7 mouse cellular contexts compared by ENCODE assay signal in genomic region chr5:142319268-142319667, GRCm38 (mm10).
A peak's percentile ranks its signal among the peaks of the same experiment; 100 is the strongest.
DNase-seq lines count a peak whose midpoint lies in the region; ATAC-seq lines count a peak whose summit lies in the region.

No protein-coding gene starts in this region.

- no peak overlapping the region for H3K4me3 ChIP-seq in hindbrain, embryonic 16.5 days (ENCODE audit: low read length)

- H3K4me2 ChIP-seq in hindbrain, embryonic 16.5 days (ENCODE audit: low read length): no peak overlapping the region

- no peaks in the 10 kb centered on the region for H3K4me1 ChIP-seq in hindbrain, embryonic 16.5 days (ENCODE audit: control insufficient read depth, insufficient read depth, low read depth, low read length)

- no peaks in the 10 kb centered on the region; the same call in 1 of the 2 replicates for H3K27me3 ChIP-seq in hindbrain, embryonic 16.5 days (replicated peaks; ENCODE audit: control insufficient read depth, insufficient read depth, low read length)

- no peak overlapping the region for H3K27ac ChIP-seq in hindbrain, embryonic 16.5 days (ENCODE audit: low read depth, low read length)

- H3K9ac ChIP-seq in hindbrain, embryonic 16.5 days (ENCODE audit: low read depth, low read length): no peak overlapping the region

- H3K36me3 ChIP-seq in hindbrain, embryonic 16.5 days (ENCODE audit: control insufficient read depth, insufficient read depth, low read length): no peaks in the 10 kb centered on the region

- no peaks in the 10 kb centered on the region for H3K9me3 ChIP-seq in hindbrain, embryonic 16.5 days (ENCODE audit: control insufficient read depth, low read length)

- DNase-seq in T-cell, adult 2 months (ENCODE audit: low spot score): peak; percentile 32
- peak; percentile 58 to 78 for DNase-seq in cerebellum, adult 18-20 months
- DNase-seq in forelimb bud, embryonic 11.5 days (ENCODE audit: low read depth, low spot score): peak; percentile 82
- DNase-seq in layer of hippocampus, postnatal 36 days: peak; percentile 53 to 58
- peak; percentile 81 for DNase-seq in lung, postnatal 36 days
- peak; percentile 67 for DNase-seq in right cerebral cortex, postnatal 4 days

- 5% methylated on average over 7 of the region's 7 CpGs for WGBS in hindbrain, embryonic 16.5 days

- peak; percentile 78 for ATAC-seq in hindbrain, embryonic 16.5 days

Comparison
In these comparisons a context has a peak if more than half of its experiments do, and no peak if none do; other contexts are left out.
1. DNase-seq: peak in every context shown above with its lines; median percentile 82 in forelimb bud, embryonic 11.5 days; 81 in lung, postnatal 36 days; 68 in cerebellum, adult 18-20 months; 67 in right cerebral cortex, postnatal 4 days; 56 in layer of hippocampus, postnatal 36 days; 32 in T-cell, adult 2 months.